Mouse (Mus musculus): ENCODE data around the gene Nphs1. TPM values are rescaled to one million over a fixed set of nuclear protein-coding genes. Genes with fewer than 3 reads are reported as not detected.

Nphs1 gene
- polyA plus RNA-seq, 1 experiment from 2014 or later: 4.8 TPM

GRCm38 (mm10) chr7:30421890-30422435, 36.2 kb upstream of the Nphs1 start:
- ATAC-seq (replicated peaks; ENCODE audit: low FRiP score): peak; percentile 78
- peak overlapping the region; percentile 57 for H3K9ac ChIP-seq
- H3K36me3 ChIP-seq: peaks cover 13% of the 10 kb centered on the region
- H3K4me1 ChIP-seq: peaks cover 24% of the 10 kb centered on the region
- peak overlapping the region; percentile 97 for H3K4me2 ChIP-seq
- H3K27me3 ChIP-seq: 0 out of 2 replicates have a peak, but pooled peaks cover 9% of the 10 kb centered on the region
- H3K27ac ChIP-seq: peak overlapping the region; percentile 74
- peak overlapping the region; percentile 64 for H3K4me3 ChIP-seq (replicated peaks)
- peaks cover 6% of the 10 kb centered on the region; the same call in 1 of the 2 replicates for H3K9me3 ChIP-seq (replicated peaks)
- WGBS: under 1% methylated on average over 45 of the region's 45 CpGs

- 10% methylated on average over 9 of the region's 9 CpGs for WGBS
- H3K36me3 ChIP-seq: peaks cover 15% of the 10 kb centered on the region
- H3K9ac ChIP-seq: peak overlapping the region; percentile 57
- peak; percentile 41 for ATAC-seq (replicated peaks; ENCODE audit: low FRiP score)
- H3K27me3 ChIP-seq: 0 out of 2 replicates have a peak, but pooled peaks cover 9% of the 10 kb centered on the region
- peak overlapping the region; percentile 64 for H3K4me3 ChIP-seq (replicated peaks)
- H3K4me2 ChIP-seq: peak overlapping the region; percentile 97
- H3K9me3 ChIP-seq (replicated peaks): peaks cover 6% of the 10 kb centered on the region; the same call in 1 of the 2 replicates
- H3K27ac ChIP-seq: peak overlapping the region; percentile 74
- peaks cover 24% of the 10 kb centered on the region for H3K4me1 ChIP-seq
These were observed 35.6 kb upstream of the Nphs1 start for GRCm38 (mm10) chr7:30422560-30422959.

GRCm38 (mm10) chr7:30423071-30423641, 35.0 kb upstream of the Nphs1 start:
- H3K4me3 ChIP-seq (replicated peaks): peak overlapping the region; percentile 64
- peak overlapping the region; percentile 57 for H3K9ac ChIP-seq
- H3K9me3 ChIP-seq (replicated peaks): peaks cover 6% of the 10 kb centered on the region; the same call in 1 of the 2 replicates
- no peak for ATAC-seq (replicated peaks; ENCODE audit: low FRiP score)
- peak overlapping the region; percentile 97 for H3K4me2 ChIP-seq
- H3K27ac ChIP-seq: peak overlapping the region; percentile 74
- H3K4me1 ChIP-seq: peaks cover 24% of the 10 kb centered on the region
- peaks cover 15% of the 10 kb centered on the region for H3K36me3 ChIP-seq
- H3K27me3 ChIP-seq: 0 out of 2 replicates have a peak, but pooled peaks cover 9% of the 10 kb centered on the region
- WGBS: 35% methylated on average over 23 of the region's 23 CpGs

GRCm38 (mm10) chr7:30429327-30429726, 28.8 kb upstream of the Nphs1 start:
- ATAC-seq (replicated peaks; ENCODE audit: low FRiP score): no peak
- Histone ChIP-seq H3K27me3 (peaks cover 4% of the 10 kb centered on the region; the same call in 1 of the 2 replicates), H3K9ac (no peak overlapping the region), H3K36me3 (peaks cover 15% of the 10 kb centered on the region), H3K4me2 (no peak overlapping the region), H3K4me3 (replicated peaks) (no peak overlapping the region), H3K27ac (no peak overlapping the region), H3K4me1 (no peaks in the 10 kb centered on the region), H3K9me3 (replicated peaks) (no peaks in the 10 kb centered on the region)

- no peak overlapping the region for H3K27ac ChIP-seq
- no peak overlapping the region for H3K4me3 ChIP-seq (replicated peaks)
- no peaks in the 10 kb centered on the region for H3K4me1 ChIP-seq
- H3K9me3 ChIP-seq (replicated peaks): no peaks in the 10 kb centered on the region
- H3K4me2 ChIP-seq: no peak overlapping the region
- no peak overlapping the region for H3K9ac ChIP-seq
- peaks cover 13% of the 10 kb centered on the region for H3K36me3 ChIP-seq
- peaks cover 6% of the 10 kb centered on the region for H3K27me3 ChIP-seq
- WGBS: 42% methylated on average over 2 of the region's 2 CpGs
- no peak for ATAC-seq (replicated peaks; ENCODE audit: low FRiP score)
These were observed 27.9 kb upstream of the Nphs1 start for GRCm38 (mm10) chr7:30430191-30430590.

- Histone ChIP-seq H3K9me3 (replicated peaks) (no peaks in the 10 kb centered on the region), H3K36me3 (peaks cover 3% of the 10 kb centered on the region; the same call in 1 of the 2 replicates), H3K27ac (no peak overlapping the region), H3K4me2 (no peak overlapping the region), H3K9ac (no peak overlapping the region), H3K4me1 (no peaks in the 10 kb centered on the region), H3K4me3 (replicated peaks) (no peak overlapping the region), H3K27me3 (peaks cover 21% of the 10 kb centered on the region)
- 19% methylated on average over 3 of the region's 3 CpGs for WGBS
- no peak for ATAC-seq (replicated peaks; ENCODE audit: low FRiP score)
These were observed 26.3 kb upstream of the Nphs1 start for GRCm38 (mm10) chr7:30431793-30432192.

GRCm38 (mm10) chr7:30434238-30434637, 23.9 kb upstream of the Nphs1 start:
- no peak overlapping the region for H3K4me2 ChIP-seq
- no peaks in the 10 kb centered on the region for H3K36me3 ChIP-seq
- WGBS: 1% methylated on average over 10 of the region's 10 CpGs
- no peak for ATAC-seq (replicated peaks; ENCODE audit: low FRiP score)
- H3K4me1 ChIP-seq: no peaks in the 10 kb centered on the region
- no peaks in the 10 kb centered on the region for H3K9me3 ChIP-seq (replicated peaks)
- H3K27ac ChIP-seq: no peak overlapping the region
- H3K27me3 ChIP-seq: peaks cover 29% of the 10 kb centered on the region
- H3K9ac ChIP-seq: no peak overlapping the region
- H3K4me3 ChIP-seq (replicated peaks): no peak overlapping the region

GRCm38 (mm10) chr7:30434701-30435100, 23.4 kb upstream of the Nphs1 start:
- ATAC-seq (replicated peaks; ENCODE audit: low FRiP score): no peak
- H3K36me3 ChIP-seq: no peaks in the 10 kb centered on the region
- WGBS: 69% methylated on average over 10 of the region's 10 CpGs
- H3K9me3 ChIP-seq (replicated peaks): no peaks in the 10 kb centered on the region
- H3K9ac ChIP-seq: no peak overlapping the region
- no peaks in the 10 kb centered on the region for H3K4me1 ChIP-seq
- no peak overlapping the region for H3K4me2 ChIP-seq
- peaks cover 33% of the 10 kb centered on the region for H3K27me3 ChIP-seq
- no peak overlapping the region for H3K27ac ChIP-seq
- H3K4me3 ChIP-seq (replicated peaks): no peak overlapping the region

- Histone ChIP-seq H3K9ac (no peak overlapping the region), H3K4me1 (no peaks in the 10 kb centered on the region), H3K4me3 (replicated peaks) (no peak overlapping the region), H3K4me2 (no peak overlapping the region), H3K9me3 (replicated peaks) (no peaks in the 10 kb centered on the region), H3K27me3 (peaks cover 37% of the 10 kb centered on the region), H3K36me3 (no peaks in the 10 kb centered on the region), H3K27ac (no peak overlapping the region)
- WGBS: 41% methylated on average over 9 of the region's 9 CpGs
- no peak for ATAC-seq (replicated peaks; ENCODE audit: low FRiP score)
These were observed 23.0 kb upstream of the Nphs1 start for GRCm38 (mm10) chr7:30435156-30435555.

GRCm38 (mm10) chr7:30436879-30437278, 21.2 kb upstream of the Nphs1 start:
- Histone ChIP-seq H3K4me1 (peaks cover 3% of the 10 kb centered on the region), H3K36me3 (no peaks in the 10 kb centered on the region), H3K9me3 (replicated peaks) (no peaks in the 10 kb centered on the region), H3K27ac (no peak overlapping the region), H3K4me2 (no peak overlapping the region), H3K4me3 (replicated peaks) (no peak overlapping the region), H3K9ac (no peak overlapping the region), H3K27me3 (peaks cover 38% of the 10 kb centered on the region)
- WGBS: 16% methylated on average over 10 of the region's 10 CpGs
- ATAC-seq (replicated peaks; ENCODE audit: low FRiP score): no peak

- Histone ChIP-seq H3K9ac (no peak overlapping the region), H3K27me3 (peaks cover 49% of the 10 kb centered on the region), H3K36me3 (no peaks in the 10 kb centered on the region), H3K4me1 (peaks cover 23% of the 10 kb centered on the region), H3K9me3 (replicated peaks) (no peaks in the 10 kb centered on the region), H3K4me3 (replicated peaks) (no peak overlapping the region), H3K27ac (no peak overlapping the region), H3K4me2 (no peak overlapping the region)
- ATAC-seq (replicated peaks; ENCODE audit: low FRiP score): no peak
- 83% methylated on average over 13 of the region's 13 CpGs for WGBS
These were observed 18.4 kb upstream of the Nphs1 start for GRCm38 (mm10) chr7:30439734-30440133.

GRCm38 (mm10) chr7:30440697-30441096, 17.4 kb upstream of the Nphs1 start:
- Histone ChIP-seq H3K27me3 (peaks cover 50% of the 10 kb centered on the region), H3K9me3 (replicated peaks) (no peaks in the 10 kb centered on the region), H3K4me2 (no peak overlapping the region), H3K36me3 (no peaks in the 10 kb centered on the region), H3K27ac (no peak overlapping the region), H3K4me1 (peaks cover 31% of the 10 kb centered on the region), H3K4me3 (replicated peaks) (no peak overlapping the region), H3K9ac (no peak overlapping the region)
- no peak for ATAC-seq (replicated peaks; ENCODE audit: low FRiP score)
- 26% methylated on average over 3 of the region's 5 CpGs for WGBS

Measured in kidney, embryonic 15.5 days (tissue).